Mouse (Mus musculus) kidney, postnatal 0 days (tissue): ENCODE measurements around the gene Fcgr3. TPM values are rescaled to one million over a fixed set of nuclear protein-coding genes. Genes with fewer than 3 reads are reported as not detected.

Experiments used
- ATAC-seq: fragments of 200-750 bp; cut with Nextera tagmentation; replicated peaks from 2 replicates; pipeline ENCODE4 v1.8.0; 2017; ENCODE audit warnings: low read depth, moderate number of reproducible peaks, moderate TSS enrichment, moderate library complexity; ENCODE audit not compliant: low FRiP score
- DNase-seq: peaks from one replicate; pipeline ENCODE4 v3.0.0-alpha.2; 2016; ENCODE audit warnings: low spot score
- H3K27ac ChIP-seq: fragments of 300-500 bp; sonication (generic); 2 replicates; pipeline ENCODE4 v1.5.1; 2014; ENCODE audit warnings: mild to moderate bottlenecking
- H3K27me3 ChIP-seq: fragments of 300-500 bp; sonication (generic); 2 replicates; pipeline ENCODE4 v1.6.1; 2014; ENCODE audit warnings: low read length, mixed read lengths; ENCODE audit not compliant: insufficient read depth
- H3K36me3 ChIP-seq: fragments of 300-500 bp; sonication (generic); 2 replicates; pipeline ENCODE4 v1.6.1; 2014; ENCODE audit warnings: low read length, mixed read lengths; ENCODE audit not compliant: insufficient read depth
- H3K4me1 ChIP-seq: fragments of 300-500 bp; sonication (generic); replicated peaks from 2 replicates; pipeline ENCODE4 v1.6.1; 2014; ENCODE audit warnings: antibody characterized with exemption, low read length, mixed read lengths; ENCODE audit not compliant: insufficient read depth
- H3K4me2 ChIP-seq: fragments of 300-500 bp; sonication (generic); 2 replicates; pipeline ENCODE4 v1.6.1; 2014; ENCODE audit warnings: mild to moderate bottlenecking, low read length, moderate library complexity, mixed read lengths
- H3K4me3 ChIP-seq: fragments of 300-500 bp; sonication (generic); replicated peaks from 2 replicates; pipeline ENCODE4 v1.5.1; 2014; ENCODE audit warnings: low read depth, low read length
- H3K9ac ChIP-seq: fragments of 300-500 bp; sonication (generic); 2 replicates; pipeline ENCODE4 v1.6.1; 2014; ENCODE audit warnings: low read depth, low read length
- H3K9me3 ChIP-seq: fragments of 300-500 bp; sonication (generic); replicated peaks from 2 replicates; pipeline ENCODE4 v1.6.1; 2016; ENCODE audit warnings: low read length, inconsistent platforms, mixed read lengths
- CTCF ChIP-seq: IDR thresholded peaks from 2 replicates; pipeline ENCODE4 v1.5.1; 2016; ENCODE audit warnings: antibody characterized with exemption, low read depth, mild to moderate bottlenecking, moderate library complexity
- WGBS: fragments of 180-500 bp; shearing (Covaris S2); extraction: QIAGEN DNeasy Blood & Tissue Kit; methylation state at CpG from one replicate; pipeline ENCODE4 v1.1.7; 2014; 5-methylcytosine and 5-hydroxymethylcytosine counted together
- polyA plus RNA-seq: library from polyadenylated mRNA; unstranded; fragments of >200 nt; fragmentation: Nextera tagmentation; extraction: Ambion mirVana; gene quantifications from 2 replicates; pipeline ENCODE4 v1.2.1, GENCODE M21; 2015

The Fcgr3 gene
- polyA plus RNA-seq, 1 experiment from 2014 or later: 13.2 TPM

DNA sequence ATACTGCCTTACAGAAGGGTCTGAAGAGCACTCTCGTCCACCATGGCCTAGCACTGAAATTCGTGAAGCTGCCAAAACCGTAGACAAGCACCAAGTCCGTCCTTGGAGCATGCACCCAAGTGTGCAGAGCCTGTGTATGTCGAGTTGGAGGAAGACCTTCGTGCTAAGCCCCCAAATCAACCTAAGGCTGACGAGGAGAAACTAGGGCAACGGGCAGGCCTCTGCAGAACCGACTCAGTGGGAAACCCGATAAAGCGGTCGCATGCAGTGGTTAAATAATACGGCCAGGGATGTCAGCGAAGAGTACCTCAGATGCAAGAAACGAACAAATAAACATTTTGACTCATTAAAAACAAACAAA lies 45.9 kb upstream of the Fcgr3 start:
- WGBS: 14% methylated on average over 15 of the region's 15 CpGs
- no peak for ATAC-seq
- no peak for DNase-seq

DNA sequence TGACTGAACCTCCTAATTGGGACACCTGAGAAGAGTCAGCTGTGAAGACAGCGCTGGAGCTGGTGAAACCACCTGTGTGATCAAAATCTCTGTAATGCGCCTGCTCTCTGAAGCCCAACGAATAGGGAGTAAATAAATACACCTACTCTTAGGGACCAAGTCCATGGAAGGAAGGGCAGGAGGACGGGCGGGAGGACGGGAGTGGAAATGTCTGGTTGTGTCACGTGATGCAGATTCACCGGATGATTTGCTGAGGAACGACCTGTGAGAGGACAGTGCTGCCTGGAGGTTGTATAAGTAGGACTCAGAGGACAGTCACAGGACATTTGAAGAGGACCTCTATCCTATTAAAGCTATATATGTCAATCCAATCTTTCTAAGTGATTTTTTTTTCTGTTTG lies 44.9 kb upstream of the Fcgr3 start:
- Histone ChIP-seq H3K9me3 (no peaks in the 10 kb centered on the region), H3K36me3 (no peaks in the 10 kb centered on the region), H3K27ac (no peak overlapping the region), H3K4me1 (peaks cover 6% of the 10 kb centered on the region; the same call in 1 of the 2 replicates), H3K4me2 (no peak overlapping the region), H3K9ac (no peak overlapping the region), H3K27me3 (no peaks in the 10 kb centered on the region), H3K4me3 (no peak overlapping the region)
- no peak for TF ChIP-seq CTCF
- DNase-seq: no peak
- WGBS: 36% methylated on average over 9 of the region's 9 CpGs
- ATAC-seq: no peak

More for the DNA sequence above, 45.9 kb upstream of the Fcgr3 start:
- Histone ChIP-seq H3K27me3 (no peaks in the 10 kb centered on the region), H3K27ac (peak overlapping the region; percentile 50; the same call in 1 of the 2 replicates), H3K4me2 (peak overlapping the region; percentile 70), H3K9me3 (no peaks in the 10 kb centered on the region), H3K4me3 (peak overlapping the region; percentile 45), H3K36me3 (no peaks in the 10 kb centered on the region), H3K4me1 (peaks cover 6% of the 10 kb centered on the region; the same call in 1 of the 2 replicates), H3K9ac (peak overlapping the region; percentile 55; the same call in 1 of the 2 replicates)
- TF ChIP-seq CTCF: no peak

DNA sequence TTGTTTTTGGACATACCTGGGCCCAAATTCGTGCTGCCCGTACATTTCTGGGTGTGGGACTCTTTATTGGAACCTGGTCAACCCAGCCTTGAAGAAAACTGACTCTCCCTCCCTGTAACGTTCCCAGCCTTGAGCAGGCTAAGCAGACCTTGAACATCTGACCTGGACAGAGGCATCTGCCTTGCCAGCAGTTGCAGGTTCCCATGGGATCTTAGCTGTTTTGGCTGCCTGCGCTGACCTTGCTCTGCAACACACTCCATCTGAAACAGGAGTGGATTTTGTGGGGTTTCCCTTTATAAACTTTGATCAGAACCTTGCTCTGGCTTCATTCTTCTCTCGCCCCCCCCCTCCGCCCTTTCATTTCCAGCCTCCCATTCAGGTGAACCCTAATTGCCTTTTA lies 40.5 kb upstream of the Fcgr3 start:
- H3K4me3 ChIP-seq: no peak overlapping the region
- no peak for ATAC-seq
- 0 out of 2 replicates have a peak, but pooled peaks cover under 1% of the 10 kb centered on the region for H3K4me1 ChIP-seq
- no peak for TF ChIP-seq CTCF
- H3K9me3 ChIP-seq: no peaks in the 10 kb centered on the region
- H3K27ac ChIP-seq: no peak overlapping the region
- DNase-seq: no peak
- H3K27me3 ChIP-seq: no peaks in the 10 kb centered on the region
- no peak overlapping the region for H3K4me2 ChIP-seq
- WGBS: 70% methylated on average over 6 of the region's 6 CpGs
- no peak overlapping the region for H3K9ac ChIP-seq
- H3K36me3 ChIP-seq: no peaks in the 10 kb centered on the region

DNA sequence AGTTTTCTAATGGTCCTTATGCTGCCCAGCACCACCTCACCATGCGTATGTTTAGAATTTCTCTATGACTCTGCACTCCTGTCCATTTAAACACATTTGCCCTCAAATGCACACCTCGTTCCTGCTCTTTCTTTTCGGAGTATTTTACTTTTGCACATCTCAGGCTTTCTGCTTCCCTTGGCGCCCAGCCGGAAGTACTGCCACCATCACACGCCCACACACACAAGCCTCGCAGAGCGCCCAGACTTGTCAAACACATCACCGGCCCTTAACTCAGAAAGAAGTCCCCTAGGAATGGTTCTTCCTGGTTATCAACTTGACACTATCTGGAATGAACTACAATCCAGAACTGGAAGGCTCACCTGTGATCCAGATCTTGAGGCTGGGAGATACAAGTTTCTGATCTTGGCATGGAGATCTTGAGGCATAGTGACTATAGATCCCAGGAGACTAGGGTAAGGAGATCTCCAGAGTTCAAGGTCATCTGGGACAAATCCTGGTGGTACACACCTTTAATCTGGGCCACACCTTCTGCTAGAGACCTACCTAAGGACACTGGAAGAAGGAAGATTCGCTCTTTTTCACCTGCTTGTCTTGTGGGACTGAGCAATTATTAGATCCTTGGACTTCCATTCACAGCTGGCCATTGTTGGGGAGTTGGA lies 38.6 kb upstream of the Fcgr3 start:
- WGBS: 10% methylated on average over 10 of the region's 10 CpGs
- DNase-seq (no peak), ATAC-seq (no peak; the same call in 1 of the 2 replicates)
- Histone ChIP-seq H3K27ac (no peak overlapping the region), H3K27me3 (no peaks in the 10 kb centered on the region), H3K4me3 (0 out of 2 replicates have a peak overlapping the region, but pooled peaks have one; percentile 59), H3K36me3 (no peaks in the 10 kb centered on the region), H3K9me3 (no peaks in the 10 kb centered on the region), H3K4me1 (no peaks in the 10 kb centered on the region), H3K9ac (no peak overlapping the region), H3K4me2 (peak overlapping the region; percentile 58)
- TF ChIP-seq CTCF: no peak

DNA sequence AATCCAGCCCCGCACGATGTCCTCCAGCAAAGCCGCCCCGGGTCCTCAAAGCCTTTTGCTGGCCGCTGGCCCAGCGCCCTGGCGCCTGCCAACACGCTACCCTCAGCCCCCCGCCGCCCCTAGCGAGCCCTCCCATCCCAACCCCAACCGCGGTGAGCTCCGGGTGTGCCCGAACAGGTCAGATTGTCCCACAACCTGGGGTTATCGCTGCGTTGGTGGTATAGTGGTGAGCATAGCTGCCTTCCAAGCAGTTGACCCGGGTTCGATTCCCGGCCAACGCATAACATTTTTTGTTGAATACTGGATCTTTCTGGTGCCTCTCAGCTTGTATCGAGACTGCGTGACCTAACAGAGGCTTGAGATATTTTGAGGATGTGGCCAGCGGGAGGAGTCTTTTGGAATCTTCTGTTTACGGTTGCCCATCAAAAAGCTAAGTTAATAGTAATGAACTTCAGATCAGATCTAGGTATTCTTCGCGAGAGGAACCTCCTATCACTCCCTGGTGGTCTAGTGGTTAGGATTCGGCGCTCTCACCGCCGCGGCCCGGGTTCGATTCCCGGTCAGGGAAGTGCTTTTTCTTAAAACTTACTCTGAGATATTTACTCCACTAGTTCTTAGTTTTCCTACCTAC lies 37.9 kb upstream of the Fcgr3 start:
- peak overlapping the region; percentile 46 for H3K9ac ChIP-seq
- no peaks in the 10 kb centered on the region for H3K9me3 ChIP-seq
- peak; percentile 1; the same call in 1 of the 2 replicates for TF ChIP-seq CTCF
- DNase-seq: peak; percentile 85
- H3K4me2 ChIP-seq: peak overlapping the region; percentile 58
- peak; percentile 90 for ATAC-seq
- under 1% methylated on average over 35 of the region's 35 CpGs for WGBS
- no peaks in the 10 kb centered on the region for H3K36me3 ChIP-seq
- no peaks in the 10 kb centered on the region for H3K27me3 ChIP-seq
- H3K4me1 ChIP-seq: no peaks in the 10 kb centered on the region
- H3K4me3 ChIP-seq: peak overlapping the region; percentile 59
- H3K27ac ChIP-seq: peak overlapping the region; percentile 21; the same call in 1 of the 2 replicates

DNA sequence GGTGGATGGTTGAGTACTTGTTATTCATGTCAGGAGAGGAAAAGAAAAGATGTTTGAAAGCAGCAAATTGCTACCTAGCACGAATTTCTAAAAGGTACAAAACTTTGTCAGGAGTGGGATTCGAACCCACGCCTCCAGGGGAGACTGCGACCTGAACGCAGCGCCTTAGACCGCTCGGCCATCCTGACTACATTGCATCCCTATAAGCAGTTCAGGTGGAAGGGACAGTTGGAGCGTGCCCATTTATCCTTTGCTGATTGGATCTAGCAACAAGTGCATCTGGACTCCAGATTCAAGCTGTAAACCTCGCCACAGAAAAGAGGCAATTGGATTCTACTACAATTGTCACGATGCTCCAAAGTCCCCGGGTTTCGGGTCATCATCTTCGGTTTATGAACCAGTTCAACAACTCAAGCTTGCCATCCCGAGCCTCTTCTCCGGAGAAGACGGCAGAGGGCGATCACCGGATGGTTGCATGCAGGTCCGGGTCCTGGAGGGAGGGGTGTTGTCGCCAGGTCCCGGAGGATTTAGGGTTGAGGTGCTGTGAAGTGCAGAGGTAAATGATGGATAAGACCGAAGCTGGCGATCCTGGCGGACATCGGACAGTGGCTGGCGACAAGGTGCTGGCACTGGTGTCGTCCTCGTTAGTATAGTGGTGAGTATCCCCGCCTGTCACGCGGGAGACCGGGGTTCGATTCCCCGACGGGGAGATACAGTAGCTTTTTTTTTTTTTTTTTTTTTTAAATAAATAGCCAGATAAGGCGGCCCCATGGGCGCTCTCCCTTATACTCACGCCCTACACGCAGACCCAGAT lies 37.2 kb upstream of the Fcgr3 start:
- H3K36me3 ChIP-seq: no peaks in the 10 kb centered on the region
- peak; percentile 84 for ATAC-seq
- peak overlapping the region; percentile 58 for H3K4me2 ChIP-seq
- peak overlapping the region; percentile 21; the same call in 1 of the 2 replicates for H3K27ac ChIP-seq
- peak overlapping the region; percentile 46 for H3K9ac ChIP-seq
- no peaks in the 10 kb centered on the region for H3K9me3 ChIP-seq
- H3K4me3 ChIP-seq: peak overlapping the region; percentile 59
- peak; percentile 50; the same call in 1 of the 2 replicates for TF ChIP-seq CTCF
- under 1% methylated on average over 39 of the region's 40 CpGs for WGBS
- no peaks in the 10 kb centered on the region for H3K4me1 ChIP-seq
- DNase-seq: peak; percentile 78
- no peaks in the 10 kb centered on the region for H3K27me3 ChIP-seq
